Mouse (Mus musculus): Measurements from ENCODE around the gene Zfp329.
"Not testable (repeated sequence)": the region's sequence is repeated elsewhere in the genome, so short reads cannot be mapped to it uniquely, and the experiment has no call there.

Zfp329 gene

GRCm38 (mm10) chr7:12818521-12819295 is at the start of gene Zfp329:
TSS of gene Zfp329 (minus strand) at chr7:12818858.
- DNase-seq (ENCODE audit: extremely low read depth, insufficient read length, low spot score): peak; percentile 87

DNA sequence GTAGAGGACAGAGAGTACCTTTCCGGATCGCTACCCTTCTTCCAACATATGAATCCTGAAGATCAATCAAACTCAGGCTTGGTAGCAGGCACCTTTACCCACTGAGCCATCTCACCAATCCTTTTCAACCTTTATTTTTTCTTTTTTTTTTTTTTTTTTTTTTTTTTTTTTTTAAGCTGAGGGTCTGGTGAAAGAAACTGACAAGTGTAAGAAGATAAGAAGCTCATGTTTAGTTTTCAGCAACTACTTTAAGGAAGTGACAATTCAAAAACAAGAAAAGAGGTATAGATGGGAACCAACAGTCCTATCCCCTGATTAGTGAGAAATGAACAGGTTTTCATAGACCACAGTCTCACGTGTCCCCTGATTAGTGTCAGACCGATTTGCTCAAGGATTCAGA is 17.1 kb upstream of the Zfp329 start:
- DNase-seq (ENCODE audit: extremely low read depth, insufficient read length, low spot score): no peak

DNA sequence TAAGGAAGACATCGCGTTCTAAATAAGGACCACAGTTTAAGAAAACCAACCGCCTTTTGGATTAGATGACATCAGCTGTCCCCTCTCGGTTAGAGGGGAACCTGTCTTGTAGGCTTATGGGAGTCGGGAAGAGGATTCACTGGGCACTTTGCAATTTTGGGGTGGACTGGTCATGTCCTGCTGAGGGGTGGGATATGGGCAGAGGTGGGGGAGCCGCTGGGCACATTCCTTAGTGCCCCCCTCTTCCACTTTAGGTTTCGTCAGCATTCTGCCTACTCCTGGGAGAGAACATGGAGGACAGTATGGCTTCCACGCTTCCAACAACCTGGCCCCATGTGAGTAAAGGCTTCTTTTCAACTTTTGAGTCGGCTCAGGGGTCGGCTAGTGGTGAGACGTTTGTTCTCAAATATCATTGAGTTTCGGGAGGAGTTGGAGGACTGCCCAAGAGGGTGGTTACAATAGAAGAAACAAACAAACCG is 16.6 kb upstream of the Zfp329 start:
- DNase-seq (ENCODE audit: extremely low read depth, insufficient read length, low spot score): no peak

DNA sequence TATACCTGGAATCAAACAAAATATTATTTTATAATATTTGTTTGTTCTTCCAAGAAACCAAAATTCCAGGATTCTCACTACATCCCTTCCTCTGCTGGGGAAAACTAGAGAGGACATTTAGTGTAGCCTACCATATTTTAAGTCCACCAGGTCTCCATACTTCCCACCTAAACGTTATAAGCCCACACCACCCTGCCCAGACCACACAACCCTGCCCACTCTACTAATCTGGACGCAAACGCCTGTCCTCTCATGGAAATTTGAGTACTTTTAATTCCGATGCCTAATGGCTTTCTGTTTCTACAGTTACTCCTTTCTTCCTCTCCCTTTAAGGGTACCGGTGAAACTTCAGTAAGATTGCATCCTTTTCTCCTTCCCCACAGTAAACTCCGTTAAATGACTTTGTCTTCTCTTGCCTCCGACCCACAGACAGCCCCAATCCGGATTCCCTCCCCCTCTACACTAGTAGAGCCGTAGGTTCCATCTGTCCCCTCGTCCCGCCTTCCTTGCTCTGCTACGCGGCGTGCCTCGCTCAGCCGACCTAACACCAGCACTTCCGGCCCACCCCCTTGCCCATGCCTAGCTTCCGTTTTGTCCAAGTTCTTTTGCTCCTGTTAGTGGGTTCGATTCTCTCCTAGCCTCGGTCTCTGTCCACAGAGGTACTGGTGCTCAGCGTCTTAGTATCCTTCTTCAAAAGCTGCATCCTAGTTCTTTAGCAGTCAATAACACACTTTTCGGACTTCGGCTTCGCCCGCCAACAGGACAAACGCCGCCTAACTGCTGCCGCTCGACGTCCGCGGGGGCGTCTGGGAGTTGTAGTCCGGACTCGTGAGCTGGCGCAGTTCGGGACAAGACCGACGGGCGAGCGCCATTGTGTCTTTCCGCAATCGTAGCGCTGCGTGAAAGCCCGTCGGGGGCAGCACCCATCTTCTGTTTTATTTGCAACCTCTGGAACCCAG is 15.8 kb upstream of the Zfp329 start, which contains the start of gene Zfp110:
TSS of gene Zfp110 (plus strand) at position 600 of the 959 bp plus-strand sequence.
- DNase-seq (ENCODE audit: extremely low read depth, insufficient read length, low spot score): peak; percentile 88

- peak; percentile 1 for DNase-seq (ENCODE audit: extremely low read depth, insufficient read length, low spot score)
These were observed 3.1 kb downstream of the Zfp329 start for GRCm38 (mm10) chr7:12815566-12815965.

DNA sequence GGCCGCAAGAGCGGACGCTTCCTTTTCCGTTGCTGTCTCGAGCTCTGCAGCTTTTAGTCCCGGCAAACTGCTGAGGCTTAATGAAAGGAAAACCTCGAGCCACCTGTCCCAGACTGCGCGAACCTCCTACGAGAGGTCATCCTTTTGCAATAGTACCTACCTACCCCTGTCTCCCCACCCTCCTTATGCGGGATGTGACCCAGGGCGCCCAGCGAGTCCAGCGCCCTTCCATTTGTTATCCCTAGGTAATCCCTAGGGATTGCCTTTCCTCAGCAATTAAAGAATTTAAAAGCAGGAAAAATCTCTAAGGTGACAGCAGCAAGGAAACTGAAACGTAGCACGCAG is 15.0 kb downstream of the Zfp329 start:
- no peak for DNase-seq (ENCODE audit: extremely low read depth, insufficient read length, low spot score)

DNA sequence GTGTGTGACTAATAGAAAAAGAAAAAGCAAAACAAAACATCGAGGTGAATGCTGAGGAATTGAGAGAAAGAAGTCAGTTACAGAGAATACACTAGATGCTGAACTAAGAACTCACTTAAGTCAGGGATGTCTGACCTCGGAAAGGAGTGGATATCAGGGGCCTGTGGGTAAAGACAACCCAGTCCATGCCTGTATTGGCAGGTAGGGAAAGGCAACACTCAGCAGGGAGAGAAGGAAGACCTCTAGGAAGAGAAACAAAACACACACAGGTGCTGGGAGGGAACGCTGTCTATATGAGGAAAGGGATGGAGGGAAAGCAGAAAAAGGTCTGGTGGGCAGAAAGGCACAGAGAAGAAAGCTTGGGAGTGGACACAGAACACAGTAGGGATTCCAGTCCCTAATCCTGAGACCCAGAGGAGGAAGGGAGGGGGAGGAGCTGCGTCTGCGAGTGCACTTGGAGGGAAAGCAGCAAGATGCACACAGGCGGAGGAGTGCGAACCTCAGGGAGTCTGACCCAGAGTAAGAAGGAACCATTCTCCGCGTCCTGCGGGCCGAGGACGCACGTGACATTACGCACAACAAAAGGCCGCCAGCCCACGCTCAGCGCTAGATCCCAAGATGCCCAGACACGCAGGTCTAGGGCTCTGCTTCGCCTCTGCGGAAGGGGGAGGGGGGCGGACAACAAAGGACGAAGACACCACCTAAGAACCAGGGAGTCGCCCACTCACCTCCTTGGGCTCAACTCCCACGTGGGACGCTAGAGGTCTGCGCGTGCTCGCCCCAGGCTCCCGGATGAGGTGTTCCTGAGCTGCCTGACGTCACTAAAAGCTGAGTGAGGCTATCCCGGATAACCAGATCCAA is 15.6 kb downstream of the Zfp329 start, which contains the start of gene Zscan18:
TSS of gene Zscan18 (minus strand) at position 770 of the 861 bp plus-strand sequence.
- DNase-seq (ENCODE audit: extremely low read depth, insufficient read length, low spot score): no peak

DNA sequence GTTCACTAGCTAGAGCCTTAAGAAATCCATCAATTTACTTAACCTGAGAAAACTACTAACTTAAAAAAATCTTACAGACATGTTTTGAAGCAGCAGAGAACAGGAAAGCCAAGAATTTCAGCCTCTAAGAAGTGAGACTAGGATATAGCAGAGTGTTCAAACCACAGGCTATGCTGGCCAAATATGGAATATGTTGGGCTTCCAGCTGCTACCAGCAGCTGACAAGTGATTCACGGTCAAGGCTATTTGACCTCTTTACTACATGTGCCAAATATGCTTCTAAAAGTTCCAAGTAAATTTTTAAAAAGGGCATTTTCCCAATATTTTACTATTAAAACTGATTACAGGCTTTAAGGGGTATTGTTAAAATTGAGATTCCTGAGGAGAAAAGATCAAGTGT is 19.1 kb downstream of the Zfp329 start:
- no peak for DNase-seq (ENCODE audit: extremely low read depth, insufficient read length, low spot score)

DNA sequence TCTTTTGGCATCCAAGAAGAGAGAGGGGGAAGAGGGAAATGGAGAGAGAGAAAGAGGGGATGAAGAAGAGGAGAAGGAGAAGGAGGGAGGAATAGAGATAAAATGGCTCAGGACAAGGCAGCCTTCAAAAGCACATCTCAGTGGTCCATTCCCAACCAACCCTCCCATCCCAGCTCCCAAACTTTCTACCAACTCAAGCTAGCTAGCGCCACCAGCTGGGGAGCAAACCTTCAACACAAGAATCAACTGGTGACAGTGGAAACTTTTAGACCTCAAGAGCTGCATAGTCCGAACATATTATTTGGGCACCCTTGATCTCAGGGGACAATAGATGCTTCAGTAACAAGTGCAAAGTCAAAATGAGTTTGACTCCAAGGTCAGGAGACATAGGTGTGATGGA is 20.7 kb downstream of the Zfp329 start:
- no peak for DNase-seq (ENCODE audit: extremely low read depth, insufficient read length, low spot score)

GRCm38 (mm10) chr7:12792624-12793023 is 26.0 kb downstream of the Zfp329 start:
- not testable (repeated sequence) for DNase-seq (ENCODE audit: extremely low read depth, insufficient read length, low spot score)

DNA sequence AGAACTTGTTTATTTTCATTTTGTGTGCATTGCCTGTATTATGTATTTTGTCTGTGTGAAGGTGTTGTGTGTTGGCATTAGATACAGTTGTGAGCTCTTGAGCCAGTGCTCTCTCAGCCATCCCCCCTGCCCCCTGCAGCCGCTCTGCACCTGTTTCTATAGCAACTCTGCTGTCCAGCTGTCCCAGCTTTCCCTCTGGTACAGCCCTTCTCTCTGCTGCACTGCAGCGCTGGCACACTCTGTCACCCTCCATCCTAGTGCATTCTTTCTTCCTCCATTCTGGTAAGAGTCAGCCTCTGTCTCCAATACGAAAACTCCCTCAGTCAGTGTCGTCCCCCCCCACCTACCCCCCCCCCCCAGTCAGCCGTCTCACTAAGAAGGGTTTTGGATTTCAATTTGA is 30.6 kb downstream of the Zfp329 start:
- DNase-seq (ENCODE audit: extremely low read depth, insufficient read length, low spot score): no peak

- DNase-seq (ENCODE audit: extremely low read depth, insufficient read length, low spot score): peak; percentile 20
These were observed 31.3 kb downstream of the Zfp329 start for GRCm38 (mm10) chr7:12787333-12787732.

DNA sequence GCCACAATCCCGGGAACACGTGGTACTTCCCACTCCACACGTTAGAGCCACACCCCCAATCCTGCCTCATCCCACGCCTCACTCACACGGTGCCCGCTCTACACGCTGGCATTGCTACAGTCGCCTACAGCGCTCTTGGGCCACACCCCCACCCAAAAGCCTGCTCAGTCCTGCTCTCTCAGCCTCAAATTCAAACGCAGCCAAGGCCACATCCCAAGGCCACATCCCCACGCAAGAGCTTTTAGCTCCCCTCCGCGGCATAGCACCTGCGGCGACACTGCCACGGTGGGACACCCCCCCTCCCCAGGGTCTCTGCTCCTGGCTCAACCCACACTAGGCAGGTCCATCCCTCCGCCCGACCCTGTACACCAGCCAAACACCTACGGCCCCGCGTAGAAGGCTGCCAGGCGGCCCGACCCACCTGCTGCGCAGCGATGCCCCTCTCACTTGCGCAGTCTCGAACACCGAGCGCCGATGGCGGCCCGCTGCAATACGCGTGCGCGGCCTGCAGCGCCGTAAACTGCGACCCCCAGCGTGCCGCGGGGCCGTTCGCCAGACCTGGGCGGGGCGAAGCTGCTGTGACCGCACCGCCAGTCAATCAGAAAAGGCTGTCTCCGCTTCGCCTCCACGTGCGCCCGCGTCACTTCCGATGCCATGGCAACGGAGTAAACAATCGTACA is 38.4 kb downstream of the Zfp329 start:
- no peak for DNase-seq (ENCODE audit: extremely low read depth, insufficient read length, low spot score)

DNA sequence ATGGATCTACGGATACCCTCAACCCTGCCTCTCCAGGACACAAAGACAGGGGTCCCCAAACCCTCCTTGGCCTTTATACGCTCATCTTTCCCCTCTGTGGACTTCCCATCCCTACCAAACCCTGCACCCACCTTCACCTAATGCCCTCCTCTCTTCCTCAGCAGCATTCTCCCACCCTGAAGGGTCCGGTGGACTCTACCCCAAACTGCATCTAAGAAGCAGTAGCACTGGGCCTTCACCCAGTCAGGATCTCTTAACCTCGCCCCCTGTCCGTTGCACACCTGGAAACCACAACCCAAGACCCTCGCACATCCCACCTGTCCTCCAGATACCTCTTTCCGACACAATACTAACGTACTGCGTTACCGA is 38.9 kb downstream of the Zfp329 start:
- no peak for DNase-seq (ENCODE audit: extremely low read depth, insufficient read length, low spot score)

- no peak for DNase-seq (ENCODE audit: extremely low read depth, insufficient read length, low spot score)
These were observed 39.5 kb downstream of the Zfp329 start for GRCm38 (mm10) chr7:12779141-12779540.

- no peak for DNase-seq (ENCODE audit: extremely low read depth, insufficient read length, low spot score)
These were observed 44.1 kb downstream of the Zfp329 start for GRCm38 (mm10) chr7:12774606-12775005.

DNA sequence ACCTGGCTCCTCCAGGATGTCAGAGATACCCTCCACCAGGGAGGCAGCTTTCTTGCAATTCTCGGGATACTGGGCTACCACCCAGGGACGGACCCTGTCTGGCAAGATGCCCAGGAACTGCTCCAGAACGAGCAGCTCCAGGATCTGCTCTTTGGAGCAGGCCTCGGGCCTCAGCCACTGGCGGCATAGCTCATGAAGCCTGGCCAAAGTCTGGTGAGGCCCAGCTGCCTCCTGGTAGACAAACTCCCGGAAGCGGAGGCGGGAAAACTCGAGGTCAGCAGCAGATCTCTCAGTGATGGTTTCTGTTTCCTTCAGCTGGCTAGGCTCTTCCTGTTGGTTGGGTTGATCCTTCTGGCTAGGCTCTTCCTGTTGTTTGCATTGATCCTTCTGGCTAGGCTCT is 44.5 kb downstream of the Zfp329 start:
- DNase-seq (ENCODE audit: extremely low read depth, insufficient read length, low spot score): no peak

Data from 3134 (cell line).